ENCODE assay signal across 9 mouse cellular contexts in genomic region chr8:104028626-104029025, GRCm38 (mm10).
DNase-seq lines count a peak whose midpoint lies in the region; TF ChIP-seq lines count a peak whose summit lies in the region.
"Had no signal": no experiment of that assay in that cellular context is flagged by ENCODE, and none has a peak within 500 bp of the region (broad histone marks: within the 10 kb centered on the region; RNA-seq: fewer than 3 reads in every experiment).

No protein-coding gene starts in this region.

- H3K4me3 ChIP-seq in cerebellum, adult 2 months (replicated peaks; ENCODE audit: insufficient read depth, low read depth, low read length): no peak overlapping the region
- no peak overlapping the region for H3K4me3 ChIP-seq in lung, adult 2 months (replicated peaks; ENCODE audit: extremely low read depth, low read depth, low read length)
- H3K4me3 ChIP-seq in thymus, adult 2 months (ENCODE audit: control insufficient read depth, insufficient read depth, low read length): no peak overlapping the region
- H3K4me3 ChIP-seq: erythroblast, embryonic 14.5 days had no signal

- intact Hi-C loops in heart, postnatal 36 days (cut with DNase I): loop anchor here (1.0 to 10.0 kb wide), 6 partner anchors 156 to 1514 kb away; no protein-coding TSS in a partner anchor

- DNase-seq in ES-CJ7 (ENCODE audit: low read depth, low spot score): peak; percentile 71
- DNase-seq in cerebellum, adult 2 months: peak; percentile 49 to 62
- peak; percentile 87 for DNase-seq in forelimb bud, embryonic 11.5 days (ENCODE audit: low read depth, low spot score)
- peak; percentile 80 to 88 for DNase-seq in heart, postnatal 36 days
- DNase-seq in layer of hippocampus, adult 11-12 months (ENCODE audit: low spot score): peak; percentile 84
- peak; percentile 64 for DNase-seq in lung, adult 2 months
- DNase-seq in ovary, adult 18-20 months (ENCODE audit: low spot score): peak; percentile 54
- DNase-seq in thymus, adult 2 months: peak; percentile 75

- no peaks in the 10 kb centered on the region for H3K4me1 ChIP-seq in cerebellum, adult 2 months (ENCODE audit: control insufficient read depth, insufficient read depth, low read length)
- H3K4me1 ChIP-seq in lung, adult 2 months (ENCODE audit: control insufficient read depth, insufficient read depth, low read length): no peaks in the 10 kb centered on the region
- no peaks in the 10 kb centered on the region for H3K4me1 ChIP-seq in thymus, adult 2 months (replicated peaks; ENCODE audit: control insufficient read depth, insufficient read depth, low read length)

- WGBS in cerebellum, adult 2 months: 2% methylated on average over 22 of the region's 22 CpGs
- 4% methylated on average over 22 of the region's 22 CpGs for whole genome bisulfite sequencing in lung, adult 2 months
- 9% methylated on average over 22 of the region's 22 CpGs for WGBS in thymus, adult 2 months

- no peak overlapping the region for H3K27ac ChIP-seq in cerebellum, adult 2 months (ENCODE audit: insufficient read depth, low read length)
- H3K27ac ChIP-seq in thymus, adult 2 months (ENCODE audit: control insufficient read depth, insufficient read depth, low read length): no peak overlapping the region

- TF ChIP-seq POLR2A in cerebellum, adult 2 months (IDR thresholded peaks at IDR 0.05; ENCODE audit: borderline replicate concordance, insufficient read depth, low read length): no peak
- no peak for TF ChIP-seq POLR2A in lung, adult 2 months (IDR thresholded peaks at IDR 0.05; ENCODE audit: borderline replicate concordance, extremely low read depth, low read depth, low read length)
- no peak for TF ChIP-seq POLR2A in thymus, adult 2 months (IDR thresholded peaks at IDR 0.05; ENCODE audit: control insufficient read depth, extremely low read depth, insufficient read depth, low read length, poor library complexity)

- no peaks in the 10 kb centered on the region for H3K27me3 ChIP-seq in cerebellum, adult 2 months (ENCODE audit: control insufficient read depth, insufficient read depth, low read length)
- H3K27me3 ChIP-seq in thymus, adult 2 months (ENCODE audit: control insufficient read depth, insufficient read depth, low read length): no peaks in the 10 kb centered on the region

- peak; percentile 80 for TF ChIP-seq CTCF in cerebellum, adult 2 months (IDR thresholded peaks at IDR 0.05; ENCODE audit: borderline replicate concordance, insufficient read depth, low read depth, low read length)
- TF ChIP-seq CTCF in lung, adult 2 months (IDR thresholded peaks at IDR 0.05; ENCODE audit: insufficient read depth, low read length): peak; percentile 73
- TF ChIP-seq CTCF in thymus, adult 2 months (IDR thresholded peaks at IDR 0.05; ENCODE audit: borderline replicate concordance, control insufficient read depth, extremely low read depth, insufficient read depth, low read length, poor library complexity): peak; percentile 96

- H3K36me3 ChIP-seq in thymus, adult 2 months (ENCODE audit: control insufficient read depth, insufficient read depth, low read length): no peaks in the 10 kb centered on the region
